In the genomic region with DNA sequence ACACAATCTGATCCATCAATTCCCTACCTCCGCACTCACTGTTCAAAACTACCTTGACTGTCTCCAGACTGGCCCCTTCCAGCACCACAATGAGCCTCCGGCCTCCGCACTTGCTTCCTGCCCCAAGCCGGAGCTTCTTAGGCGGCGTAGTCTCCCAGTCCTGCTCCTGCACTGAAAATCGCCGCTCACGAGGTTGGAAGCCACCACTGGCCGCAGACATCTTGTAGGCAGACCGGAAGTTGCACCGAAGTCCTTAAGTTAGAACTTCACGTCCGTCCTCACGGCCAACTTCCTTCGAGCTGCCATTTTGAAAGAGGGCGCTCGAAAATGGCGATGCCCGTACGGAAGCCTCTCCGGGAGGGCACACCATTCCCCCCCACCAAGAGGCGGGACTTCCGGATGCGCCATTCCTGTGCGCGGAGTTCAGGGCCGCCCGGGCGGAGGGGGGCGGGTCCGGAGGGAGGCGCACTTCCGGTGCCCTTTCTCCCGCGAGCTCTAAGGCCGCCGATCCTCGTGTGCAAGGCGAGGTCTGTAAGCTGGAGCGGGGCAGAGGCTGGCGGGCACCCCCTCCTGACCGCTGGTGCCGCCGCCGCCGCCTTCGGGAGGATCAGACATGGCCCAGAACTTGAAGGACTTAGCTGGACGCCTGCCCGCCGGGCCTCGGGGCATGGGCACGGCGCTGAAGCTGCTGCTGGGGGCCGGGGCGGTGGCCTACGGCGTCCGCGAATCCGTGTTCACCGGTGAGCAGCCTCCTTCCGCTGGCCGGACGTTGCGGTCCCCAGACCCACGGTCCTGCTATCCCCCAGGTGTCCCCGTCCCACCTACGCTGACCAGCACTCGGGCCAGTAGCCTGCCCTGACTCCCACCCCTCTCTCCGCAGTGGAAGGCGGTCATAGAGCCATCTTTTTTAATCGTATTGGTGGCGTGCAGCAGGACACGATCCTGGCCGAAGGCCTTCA, we compare ENCODE assay signal across 1 mouse cellular context.
A peak's percentile ranks its signal among the peaks of the same experiment; 100 is the strongest.
TF ChIP-seq lines count a peak whose summit lies in the region.

Gene Emg1, minus strand, starts transcription at position 355 of the 959 bp plus-strand sequence.
Gene Phb2, plus strand, starts transcription at position 513 of the 959 bp plus-strand sequence.

TF ChIP-seq in CH12.LX, 34 proteins besides CTCF, POLR2A, EP300 and RAD21 (continued from another document):
- TF ChIP-seq ZC3H11A (IDR thresholded peaks at IDR 0.05; ENCODE audit: low read depth, low read length) (peak; percentile 52; the same call in 1 of the 2 replicates), SMC3 (IDR thresholded peaks at IDR 0.05; ENCODE audit: low read depth, low read length) (no peak), IRF4 (IDR thresholded peaks at IDR 0.05; ENCODE audit: low read depth, low read length) (peak; percentile 80), ETS1 (conservative IDR thresholded peaks at IDR 0.05; ENCODE audit: low read depth, low read length) (peak; percentile 39; the same call in 1 of the 2 replicates), E2F4 (IDR thresholded peaks at IDR 0.05; ENCODE audit: insufficient replicate concordance, low read depth, low read length) (no peak), TBP (conservative IDR thresholded peaks at IDR 0.05; ENCODE audit: low read depth, low read length) (peak; percentile 90), TCF12 (IDR thresholded peaks at IDR 0.05; ENCODE audit: low read depth, low read length) (peak; percentile 90), UBTF (IDR thresholded peaks at IDR 0.05; ENCODE audit: low read depth, low read length) (peak; percentile 77), GABPA (IDR thresholded peaks at IDR 0.05; ENCODE audit: insufficient replicate concordance, low read depth, low read length) (peak; percentile 68; the same call in 1 of the 2 replicates), JUN (IDR thresholded peaks at IDR 0.05; ENCODE audit: insufficient read depth, low read depth, low read length) (no peak), PAX5 (IDR thresholded peaks at IDR 0.05; ENCODE audit: low read length) (no peak), MAFK (IDR thresholded peaks at IDR 0.05; ENCODE audit: insufficient replicate concordance, low read length) (no peak), JUND (conservative IDR thresholded peaks at IDR 0.05; ENCODE audit: low read depth, low read length) (no peak), NELFE (IDR thresholded peaks at IDR 0.05; ENCODE audit: low read depth, low read length) (peak; percentile 89), MYC (IDR thresholded peaks at IDR 0.05; ENCODE audit: low read depth, low read length) (peak; percentile 76), CHD2 (IDR thresholded peaks at IDR 0.05; ENCODE audit: low read length) (peak; percentile 85), MAZ (IDR thresholded peaks at IDR 0.05; ENCODE audit: low read depth, low read length) (peak; percentile 99), MAX (IDR thresholded peaks at IDR 0.05; ENCODE audit: low read length) (peak; percentile 88), ZMIZ1 (IDR thresholded peaks at IDR 0.05; ENCODE audit: low read depth, low read length) (peak; percentile 68; the same call in 1 of the 2 replicates), ZNF384 (IDR thresholded peaks at IDR 0.05; ENCODE audit: low read depth, low read length) (peak; percentile 44; the same call in 1 of the 2 replicates), ZKSCAN1 (IDR thresholded peaks at IDR 0.05; ENCODE audit: borderline replicate concordance, low read depth, low read length) (no peak), USF2 (conservative IDR thresholded peaks at IDR 0.05; ENCODE audit: low read depth, low read length) (no peak), MEF2A (IDR thresholded peaks at IDR 0.05; ENCODE audit: borderline replicate concordance, low read depth, low read length) (peak; percentile 73; the same call in 1 of the 2 replicates), RCOR1 (conservative IDR thresholded peaks at IDR 0.05; ENCODE audit: low read depth, low read length) (peak; percentile 71; the same call in 1 of the 2 replicates), NRF1 (IDR thresholded peaks at IDR 0.05; ENCODE audit: low read depth, low read length) (peak; percentile 85), HCFC1 (IDR thresholded peaks at IDR 0.05; ENCODE audit: low read depth, low read length) (peak; percentile 95), BHLHE40 (IDR thresholded peaks at IDR 0.05; ENCODE audit: low read depth, low read length) (no peak), USF1 (IDR thresholded peaks at IDR 0.05; ENCODE audit: low read depth, low read length) (no peak), SIN3A (IDR thresholded peaks at IDR 0.05; ENCODE audit: low read length) (peak; percentile 95), CHD1 (IDR thresholded peaks at IDR 0.05; ENCODE audit: low read depth, low read length) (no peak; the same call in 1 of the 2 replicates)
